Mouse (Mus musculus): ENCODE results near the gene Ndufaf1. TPM values are rescaled to one million over a fixed set of nuclear protein-coding genes. Genes with fewer than 3 reads are reported as not detected.

The Ndufaf1 gene
- polyA plus RNA-seq (2017; shearing (Covaris generic)): 16.6 TPM

GRCm38 (mm10) chr2:119662220-119663182 lies at the start of gene Ndufaf1:
TSS of gene Ndufaf1 (minus strand) at chr2:119662827.

GRCm38 (mm10) chr2:119674525-119675214 lies 12.0 kb upstream of the Ndufaf1 start, which contains the start of gene Rtf1:
TSS of gene Rtf1 (plus strand) at chr2:119675068.

GRCm38 (mm10) chr2:119618199-119618982 lies 44.2 kb downstream of the Ndufaf1 start, which contains the start of the genes Nusap1 and Oip5:
TSS of gene Nusap1 (plus strand) at chr2:119618298.
TSS of gene Oip5 (minus strand) at chr2:119618469.

Other genes starting within 250 kb of the Ndufaf1 start
- gene Ino80, start 185.1 kb downstream of the Ndufaf1 start, polyA plus RNA-seq (2017; shearing (Covaris generic)): 4.6 TPM
- gene Exd1, start 115.2 kb downstream of the Ndufaf1 start, polyA plus RNA-seq (2017; shearing (Covaris generic)): 0.18 TPM
- gene Chp1, start 115.1 kb downstream of the Ndufaf1 start, polyA plus RNA-seq (2017; shearing (Covaris generic)): 108 TPM
- 1.5 TPM for gene Nusap1, start 44.5 kb downstream of the Ndufaf1 start, polyA plus RNA-seq (2017; shearing (Covaris generic))
- 0.82 TPM for gene Oip5, start 44.4 kb downstream of the Ndufaf1 start, polyA plus RNA-seq (2017; shearing (Covaris generic))
- 66.2 TPM for gene Rtf1, start 12.2 kb upstream of the Ndufaf1 start, polyA plus RNA-seq (2017; shearing (Covaris generic))
- gene Itpka, start 79.5 kb upstream of the Ndufaf1 start, polyA plus RNA-seq (2017; shearing (Covaris generic)): not detected
- 0.67 TPM for gene Ltk, start 97.6 kb upstream of the Ndufaf1 start, polyA plus RNA-seq (2017; shearing (Covaris generic))
- gene Rpap1, start 124.7 kb upstream of the Ndufaf1 start, polyA plus RNA-seq (2017; shearing (Covaris generic)): 23.9 TPM
- gene Tyro3, start 134.9 kb upstream of the Ndufaf1 start, polyA plus RNA-seq (2017; shearing (Covaris generic)): 4.9 TPM
- 37.0 TPM for gene Mga, start 234.4 kb upstream of the Ndufaf1 start, polyA plus RNA-seq (2017; shearing (Covaris generic))

Measured in effector memory CD4-positive, alpha-beta T cell, adult 7 months (primary cell).